Mouse (Mus musculus) yolk sac, embryonic 10.5 days (tissue): ENCODE measurements around the gene Lrrc8c.

Source experiments
- DNase-seq: peaks from one replicate; pipeline ENCODE4 v3.0.0-alpha.2; 2017; ENCODE audit warnings: low spot score

The Lrrc8c gene

GRCm38 (mm10) chr5:105501136-105501535, 18.1 kb upstream of the Lrrc8c start:
- DNase-seq = no peak

DNA sequence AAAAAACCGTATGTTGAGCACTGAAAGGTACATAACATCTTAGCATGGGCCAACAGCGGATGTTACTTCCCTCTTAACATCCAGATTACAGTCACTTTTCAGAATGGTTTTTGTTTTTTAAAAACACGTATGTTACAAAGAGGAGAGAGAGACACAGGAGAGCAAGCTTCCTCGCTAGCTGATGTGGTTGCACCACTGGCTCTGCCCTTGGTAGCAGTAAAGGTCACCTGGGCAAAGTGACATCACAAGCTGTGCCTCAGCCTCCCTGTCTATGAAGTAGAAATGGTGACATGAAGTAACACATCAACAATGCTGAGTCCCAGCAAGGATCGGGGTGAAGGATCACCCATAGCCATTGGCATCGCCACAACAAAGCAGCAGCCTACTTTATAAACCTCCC, 10.4 kb upstream of the Lrrc8c start:
- no peak for DNase-seq

DNA sequence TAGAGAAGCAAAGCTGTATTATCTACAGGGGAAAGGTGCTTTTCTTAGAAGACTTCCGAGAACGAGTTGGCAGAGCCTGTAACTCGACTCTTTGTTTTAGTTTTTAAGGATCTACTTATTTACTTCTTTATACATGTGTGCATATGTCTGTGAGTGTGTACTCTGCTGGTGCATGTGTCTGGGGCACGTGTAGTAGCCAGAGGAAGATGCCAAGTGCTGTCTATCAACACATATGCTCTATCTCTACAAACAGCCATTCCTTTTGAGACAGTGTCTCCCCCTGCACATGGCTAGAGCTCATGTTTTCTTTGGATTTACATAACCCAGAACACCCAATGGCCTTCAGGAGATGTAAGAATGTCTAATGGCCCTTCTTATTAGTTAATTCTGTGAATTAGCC, 6.9 kb upstream of the Lrrc8c start:
- no peak for DNase-seq

DNA sequence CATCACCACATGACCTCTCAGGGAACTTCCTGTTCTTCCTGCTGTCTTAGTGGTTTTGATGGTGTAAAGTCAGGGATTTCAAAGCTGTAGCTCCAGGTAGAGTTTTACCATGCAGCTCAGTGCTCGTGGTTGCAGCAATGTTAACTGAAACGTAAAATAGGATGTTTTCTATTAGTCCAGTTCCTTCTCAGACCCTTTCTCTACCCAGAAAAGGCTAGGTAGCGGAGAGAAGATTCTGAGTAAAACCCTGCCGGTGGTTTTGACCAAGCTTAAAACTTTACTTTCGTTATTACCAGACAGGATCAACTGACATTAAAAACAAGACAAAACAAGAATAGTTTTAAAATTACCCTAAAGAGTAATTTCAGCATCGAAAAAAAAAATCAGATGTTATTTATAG, 3.7 kb upstream of the Lrrc8c start:
- no peak for DNase-seq

GRCm38 (mm10) chr5:105516290-105516689, 2.9 kb upstream of the Lrrc8c start:
- no peak for DNase-seq

DNA sequence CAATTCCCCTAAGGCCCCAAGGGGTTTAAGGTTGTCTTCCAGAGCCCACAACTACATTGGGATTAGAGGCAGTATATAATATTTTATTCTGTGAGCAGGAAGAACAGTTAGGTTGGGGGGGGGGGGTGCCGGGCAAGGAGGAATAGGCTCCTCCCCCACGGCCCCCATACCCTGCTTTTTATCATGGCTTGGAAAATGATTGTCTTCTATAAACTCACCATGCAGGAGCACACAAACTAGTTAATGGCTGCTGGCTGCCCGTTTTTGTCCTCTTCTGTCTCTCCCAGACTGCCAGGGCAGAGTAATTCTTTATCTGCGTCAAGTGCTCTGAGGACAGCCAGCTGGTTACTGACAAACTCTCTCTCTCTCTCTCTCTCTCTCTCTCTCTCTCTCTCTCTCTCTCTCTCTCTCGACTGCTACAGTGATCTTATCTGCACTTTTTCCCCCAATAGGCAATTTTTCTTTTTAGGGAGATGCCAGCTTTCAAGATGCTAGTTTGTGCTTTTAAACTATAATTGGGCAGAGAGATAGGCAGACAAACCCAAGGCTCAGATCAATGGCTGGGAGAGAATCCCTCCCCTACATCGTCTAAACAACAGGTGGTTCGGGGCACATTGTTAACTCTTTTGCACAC, 1.1 kb upstream of the Lrrc8c start:
- DNase-seq = no peak

DNA sequence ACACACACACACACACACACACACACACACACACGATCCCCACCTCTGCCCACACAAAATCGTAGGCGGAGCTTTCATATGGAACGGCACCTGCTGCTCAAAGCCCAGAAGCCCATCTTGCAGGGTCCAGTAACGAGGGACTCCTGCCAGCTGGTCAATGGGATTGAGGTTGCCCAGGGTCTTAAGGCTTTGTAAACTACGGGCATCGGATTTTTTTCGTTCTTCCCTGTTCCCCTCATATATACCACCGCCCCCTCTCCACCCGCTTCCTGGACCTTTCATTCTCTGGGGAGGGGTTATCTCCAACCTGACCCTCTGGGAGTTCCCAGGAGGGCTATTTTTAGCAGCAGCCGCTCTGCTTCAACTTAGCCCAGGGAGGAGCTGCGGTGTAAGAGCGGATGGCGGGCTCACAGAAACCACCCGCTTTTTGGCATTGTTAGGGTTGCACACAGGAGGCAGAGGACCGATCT, 527 bp upstream of the Lrrc8c start:
- no peak for DNase-seq

DNA sequence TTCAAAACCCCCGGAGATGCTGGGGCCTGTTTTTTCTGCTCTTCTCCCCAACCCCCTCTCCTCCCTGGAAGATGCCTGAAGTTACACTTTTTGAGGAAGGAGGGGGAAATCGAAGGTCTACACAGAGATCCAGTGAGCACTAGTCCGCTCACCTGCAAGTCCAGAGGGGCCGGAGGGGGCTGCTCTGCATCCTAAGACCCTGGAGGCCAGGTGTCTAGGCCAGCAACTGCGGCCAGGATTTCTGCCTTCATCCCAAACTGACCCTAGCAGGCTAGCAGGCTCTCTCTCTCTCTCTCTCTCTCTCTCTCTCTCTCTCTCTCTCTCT, 750 bp downstream of the Lrrc8c start:
- DNase-seq = no peak

GRCm38 (mm10) chr5:105520442-105520965, 1.3 kb downstream of the Lrrc8c start:
- no peak for DNase-seq

DNA sequence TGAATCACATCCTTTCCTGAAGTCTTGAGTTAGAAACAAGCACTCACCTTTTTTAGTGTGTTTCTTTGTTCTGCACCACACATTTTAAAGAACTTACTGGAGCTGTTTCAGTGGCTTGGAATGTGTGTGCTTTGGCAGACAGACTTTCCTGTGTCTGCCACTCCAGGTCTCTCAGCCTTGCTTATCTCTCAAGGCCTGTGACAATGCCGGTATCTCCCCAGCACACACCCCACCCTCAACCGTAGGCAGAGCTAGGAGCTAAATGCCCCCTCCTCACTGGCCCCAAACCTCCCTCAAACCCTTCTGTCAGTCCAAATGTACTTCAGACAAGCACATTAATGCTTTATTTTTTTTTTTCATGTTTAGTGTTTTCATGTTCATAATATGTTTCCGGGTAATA, 4.3 kb downstream of the Lrrc8c start:
- DNase-seq = peak; percentile 21

GRCm38 (mm10) chr5:105525004-105525403, 5.8 kb downstream of the Lrrc8c start:
- no peak for DNase-seq

DNA sequence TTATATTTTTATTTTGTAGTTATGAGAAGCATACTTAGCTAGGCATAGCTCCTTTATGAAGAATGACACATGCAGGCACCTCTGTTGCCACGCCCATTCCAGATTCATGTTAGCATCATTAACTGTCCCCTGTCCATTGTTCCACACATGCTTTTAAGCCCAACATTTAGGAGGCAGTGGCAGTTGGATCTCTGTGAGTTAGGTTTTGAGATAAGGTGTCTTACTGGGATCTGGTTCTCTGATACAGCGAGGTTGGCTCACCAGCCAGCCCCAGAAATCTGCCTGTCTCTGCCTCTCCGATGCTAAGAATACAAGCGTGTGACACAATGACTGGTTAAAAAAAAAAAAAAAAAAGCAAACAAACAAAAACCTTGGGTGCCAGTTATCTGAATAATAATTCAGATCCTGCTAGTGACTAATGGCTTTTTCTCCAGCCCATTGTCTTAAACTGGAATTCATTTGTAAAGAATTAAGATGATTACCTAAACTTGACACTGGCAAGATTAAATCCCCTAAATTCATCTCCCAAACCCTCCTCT, 7.0 kb downstream of the Lrrc8c start:
- no peak for DNase-seq

GRCm38 (mm10) chr5:105526766-105527165, 7.6 kb downstream of the Lrrc8c start:
- no peak for DNase-seq

GRCm38 (mm10) chr5:105527477-105528331, 8.5 kb downstream of the Lrrc8c start:
- peak; percentile 25 for DNase-seq

GRCm38 (mm10) chr5:105530576-105530975, 11.4 kb downstream of the Lrrc8c start:
- no peak for DNase-seq

- DNase-seq = no peak
Measured at GRCm38 (mm10) chr5:105535186-105535585, 16.0 kb downstream of the Lrrc8c start.

DNA sequence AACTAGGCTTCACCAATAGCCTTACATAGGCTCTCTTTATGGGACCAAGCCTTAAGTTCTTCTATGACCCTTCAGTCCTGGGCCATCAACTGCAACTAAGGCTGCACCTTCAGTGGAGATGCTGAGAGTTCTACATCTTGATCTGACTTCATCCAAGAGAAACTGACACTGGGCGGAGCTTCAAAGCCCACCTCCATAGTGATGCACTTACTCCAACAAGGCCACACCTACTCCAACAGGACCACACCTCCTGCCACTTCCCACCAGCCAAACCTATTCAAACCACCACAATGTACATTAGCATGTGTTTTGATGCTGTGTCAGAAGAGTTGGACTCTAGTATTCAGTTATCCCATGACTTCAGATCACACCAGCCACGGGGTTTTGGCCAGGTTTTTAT, 17.0 kb downstream of the Lrrc8c start:
- DNase-seq = no peak

DNA sequence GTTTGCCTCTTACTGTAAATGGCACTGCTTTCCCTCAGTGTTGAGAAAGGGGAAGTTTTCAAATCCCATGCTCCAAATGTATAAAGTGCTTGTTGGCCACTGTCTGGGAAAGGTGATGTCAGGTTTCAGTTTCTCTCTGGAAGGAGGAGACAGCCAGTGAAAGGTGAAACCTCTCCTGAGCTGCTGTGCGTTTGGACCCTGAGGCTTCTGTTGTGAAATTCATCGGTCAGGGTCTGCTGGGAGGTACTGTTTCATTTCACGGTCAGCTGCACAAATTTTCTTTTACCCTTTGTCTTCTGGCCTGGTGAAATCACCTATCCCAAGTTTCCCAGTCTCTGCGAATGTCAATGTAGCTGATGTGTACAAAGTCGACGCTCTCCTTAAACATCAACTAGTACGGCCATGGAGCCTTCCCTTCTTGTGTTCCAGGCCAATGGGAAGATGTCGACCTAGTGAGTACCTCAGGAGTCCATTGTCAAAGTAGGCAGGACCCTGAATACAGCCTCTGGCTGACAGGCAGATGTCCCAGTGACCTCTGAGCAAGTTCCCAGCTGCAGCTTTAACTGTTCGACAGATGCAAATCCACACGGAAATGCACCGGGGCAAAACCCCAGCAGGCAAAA, 18.0 kb downstream of the Lrrc8c start:
- no peak for DNase-seq

GRCm38 (mm10) chr5:105541051-105541450, 21.9 kb downstream of the Lrrc8c start:
- DNase-seq = no peak

DNA sequence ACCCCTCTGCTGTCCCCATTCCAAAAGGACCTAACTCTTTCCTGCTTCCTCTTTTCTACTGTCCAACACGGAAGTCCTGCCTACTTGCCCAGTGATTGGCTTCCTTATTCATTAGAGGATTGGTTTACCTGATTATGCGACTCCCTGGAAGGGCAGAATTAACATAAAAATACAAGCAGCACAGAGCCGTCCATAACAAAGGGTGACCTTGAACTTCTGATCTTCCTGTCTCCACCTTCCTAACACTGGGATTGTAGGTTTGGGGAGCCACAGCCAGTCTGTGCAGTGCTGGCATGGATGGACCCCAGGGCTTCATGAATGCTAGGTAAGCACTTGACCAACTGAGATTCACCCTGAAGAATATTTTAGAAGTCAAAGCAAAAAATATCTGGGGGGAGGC, 25.9 kb downstream of the Lrrc8c start:
- DNase-seq = no peak

DNA sequence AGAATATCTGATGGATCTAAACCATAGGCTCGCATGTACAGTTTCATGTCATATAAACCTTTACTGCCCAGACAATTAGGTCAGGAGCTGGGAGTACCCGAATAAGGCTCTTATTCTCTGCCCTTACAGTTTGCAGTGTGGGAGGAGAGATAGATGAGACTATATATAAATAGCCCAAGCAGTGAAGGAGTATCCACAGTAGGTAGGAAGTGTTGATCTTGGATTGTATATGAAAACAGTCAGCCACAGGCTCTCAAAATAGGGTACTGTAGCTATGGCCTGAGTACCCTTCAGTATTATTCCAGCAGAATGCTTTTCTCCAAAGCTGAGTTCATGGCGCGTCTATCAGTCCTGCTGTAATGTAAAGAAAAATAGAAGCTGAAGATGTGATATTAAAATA, 27.9 kb downstream of the Lrrc8c start:
- no peak for DNase-seq

DNA sequence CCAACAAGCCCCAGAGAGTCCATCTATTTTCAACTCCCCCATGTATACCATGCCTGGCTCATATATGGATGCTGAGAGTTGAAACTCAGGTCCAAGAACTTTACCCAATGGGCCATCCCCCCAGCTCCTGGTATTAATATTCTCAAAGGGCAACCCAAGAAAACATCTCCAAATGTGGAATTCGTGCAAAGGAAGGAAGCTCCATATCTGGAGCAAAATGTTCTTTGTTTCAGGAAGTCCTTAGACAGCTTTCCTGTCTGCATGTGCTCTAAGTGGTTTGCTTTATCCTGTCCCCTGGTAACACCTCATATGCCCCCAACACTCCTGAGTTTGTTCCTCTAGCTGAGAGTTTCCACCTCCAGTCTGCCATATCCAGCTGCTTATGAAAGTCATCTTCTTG, 32.6 kb downstream of the Lrrc8c start:
- no peak for DNase-seq

- DNase-seq = no peak
Measured at GRCm38 (mm10) chr5:105556291-105556690, 37.1 kb downstream of the Lrrc8c start.
